Mouse (Mus musculus): ENCODE results near the gene Def8. TPM values are rescaled to one million over a fixed set of nuclear protein-coding genes. Genes with fewer than 3 reads are reported as not detected.

The Def8 gene
- total RNA-seq, 2 experiments from 2014 or later: 55.6 to 75.5 TPM

Other genes starting within 250 kb of the Def8 start
- gene Dpep1, start 237.3 kb upstream of the Def8 start, total RNA-seq (2014; fragmentation: Nextera tagmentation): not detected in 2 replicates
- gene Dpep1, start 237.3 kb upstream of the Def8 start, total RNA-seq (2017): not detected in 2 replicates
- gene Chmp1a, start 210.8 kb upstream of the Def8 start, total RNA-seq (2014; fragmentation: Nextera tagmentation): 22.6 and 37.6 TPM in 2 replicates
- gene Chmp1a, start 210.8 kb upstream of the Def8 start, total RNA-seq (2017): 28.3 and 35.4 TPM in 2 replicates
- 0.51 and 0.80 TPM in 2 replicates for gene Spata33, start 210.7 kb upstream of the Def8 start, total RNA-seq (2014; fragmentation: Nextera tagmentation)
- 0.36 and 0.39 TPM in 2 replicates for gene Spata33, start 210.7 kb upstream of the Def8 start, total RNA-seq (2017)
- gene Cdk10, start 198.7 kb upstream of the Def8 start, total RNA-seq (2014; fragmentation: Nextera tagmentation): 26.7 and 54.5 TPM in 2 replicates
- 39.4 and 39.9 TPM in 2 replicates for gene Cdk10, start 198.7 kb upstream of the Def8 start, total RNA-seq (2017)
- 1.5 and 3.9 TPM in 2 replicates for gene Spata2l, start 187.3 kb upstream of the Def8 start, total RNA-seq (2014; fragmentation: Nextera tagmentation)
- 1.0 and 4.3 TPM in 2 replicates for gene Spata2l, start 187.3 kb upstream of the Def8 start, total RNA-seq (2017)
- 10.7 and 13.9 TPM in 2 replicates for gene Zfp276, start 169.3 kb upstream of the Def8 start, total RNA-seq (2014; fragmentation: Nextera tagmentation)
- gene Zfp276, start 169.3 kb upstream of the Def8 start, total RNA-seq (2017): 7.8 and 9.9 TPM in 2 replicates
- gene Vps9d1, start 169.2 kb upstream of the Def8 start, total RNA-seq (2014; fragmentation: Nextera tagmentation): 14.1 and 19.6 TPM in 2 replicates
- gene Vps9d1, start 169.2 kb upstream of the Def8 start, total RNA-seq (2017): 11.9 and 20.8 TPM in 2 replicates
- gene Fanca, start 105.0 kb upstream of the Def8 start, total RNA-seq (2014; fragmentation: Nextera tagmentation): 52.0 and 70.0 TPM in 2 replicates
- gene Fanca, start 105.0 kb upstream of the Def8 start, total RNA-seq (2017): 30.2 and 39.5 TPM in 2 replicates
- gene Spire2, start 90.8 kb upstream of the Def8 start, total RNA-seq (2014; fragmentation: Nextera tagmentation): not detected in 2 replicates
- 0.13 TPM in 1 of 2 replicates, not detected in the other for gene Spire2, start 90.8 kb upstream of the Def8 start, total RNA-seq (2017)
- gene Tcf25, start 49.8 kb upstream of the Def8 start, total RNA-seq (2014; fragmentation: Nextera tagmentation): 110 and 113 TPM in 2 replicates
- gene Tcf25, start 49.8 kb upstream of the Def8 start, total RNA-seq (2017): 194 and 224 TPM in 2 replicates
- gene Mc1r, start 16.4 kb upstream of the Def8 start, total RNA-seq (2014; fragmentation: Nextera tagmentation): 0.28 TPM in 1 of 2 replicates, not detected in the other
- 0.05 TPM in 1 of 2 replicates, not detected in the other for gene Mc1r, start 16.4 kb upstream of the Def8 start, total RNA-seq (2017)
- not detected in 2 replicates for gene Tubb3, start 12.1 kb upstream of the Def8 start, total RNA-seq (2014; fragmentation: Nextera tagmentation)
- gene Tubb3, start 12.1 kb upstream of the Def8 start, total RNA-seq (2017): not detected in 2 replicates
- gene Afg3l1, start 54.4 kb downstream of the Def8 start, total RNA-seq (2014; fragmentation: Nextera tagmentation): 38.4 and 42.1 TPM in 2 replicates
- gene Afg3l1, start 54.4 kb downstream of the Def8 start, total RNA-seq (2017): 21.2 and 25.0 TPM in 2 replicates
- gene Dbndd1, start 91.9 kb downstream of the Def8 start, total RNA-seq (2014; fragmentation: Nextera tagmentation): not detected in 2 replicates
- not detected in 2 replicates for gene Dbndd1, start 91.9 kb downstream of the Def8 start, total RNA-seq (2017)
- gene Gas8, start 95.3 kb downstream of the Def8 start, total RNA-seq (2014; fragmentation: Nextera tagmentation): 6.5 and 7.5 TPM in 2 replicates
- 12.1 and 13.6 TPM in 2 replicates for gene Gas8, start 95.3 kb downstream of the Def8 start, total RNA-seq (2017)
- 3.8 and 6.0 TPM in 2 replicates for gene Rhou, start 230.4 kb downstream of the Def8 start, total RNA-seq (2014; fragmentation: Nextera tagmentation)
- 4.8 and 5.3 TPM in 2 replicates for gene Rhou, start 230.4 kb downstream of the Def8 start, total RNA-seq (2017)

Data from granulocyte monocyte progenitor cell, adult 5-6 weeks (primary cell).